Mouse (Mus musculus) megakaryocyte progenitor cell, adult 5-6 weeks (primary cell): ENCODE measurements around the gene Zkscan14. TPM values are rescaled to one million over a fixed set of nuclear protein-coding genes. Genes with fewer than 3 reads are reported as not detected.
A peak's percentile ranks its signal among the peaks of the same experiment; 100 is the strongest.
"Not testable (repeated sequence)": the region's sequence is repeated elsewhere in the genome, so short reads cannot be mapped to it uniquely, and the experiment has no call there.

Source experiments
- ATAC-seq: replicated peaks from 2 replicates; pipeline ENCODE4 v1.8.0; 2016; ENCODE audit warnings: mild to moderate bottlenecking, moderate TSS enrichment, inconsistent platforms; ENCODE audit not compliant: poor library complexity
- total RNA-seq, 2 experiments: library from RNA; stranded (forward) in 1 of 2; stranded (reverse) in 1 of 2; fragments of 157-497, 149-512 nt in 1 of 2; fragments of 200-1000 nt in 1 of 2; gene quantifications; 2 replicates each; pipeline versions ENCODE4 v1.2.3 to v1.2.4; 2015 to 2017

The Zkscan14 gene
- total RNA-seq (2015) (9.2 and 9.9 TPM in 2 replicates), total RNA-seq (2017) (27.6 and 30.1 TPM in 2 replicates)

- ATAC-seq = peak; percentile 61
Measured at GRCm38 (mm10) chr5:145201321-145201991, at the start of gene Zkscan14. Gene Zkscan14, minus strand, starts transcription at chr5:145201868.

GRCm38 (mm10) chr5:145249520-145249919 is 47.9 kb upstream of the Zkscan14 start:
- no peak for ATAC-seq

- peak; percentile 42 for ATAC-seq
Measured at GRCm38 (mm10) chr5:145234636-145235035, 33.0 kb upstream of the Zkscan14 start.

- ATAC-seq = peak; percentile 16
Measured at GRCm38 (mm10) chr5:145231893-145232411, 30.3 kb upstream of the Zkscan14 start.

- ATAC-seq = peak; percentile 88
Measured at GRCm38 (mm10) chr5:145231367-145231871, 29.8 kb upstream of the Zkscan14 start, which contains the start of gene Zfp655. Gene Zfp655, plus strand, starts transcription at chr5:145231715.

- ATAC-seq = no peak
Measured at GRCm38 (mm10) chr5:145230641-145231040, 29.0 kb upstream of the Zkscan14 start.

- not testable (repeated sequence) for ATAC-seq
Measured at GRCm38 (mm10) chr5:145229283-145229682, 27.6 kb upstream of the Zkscan14 start.

- ATAC-seq = no peak
Measured at GRCm38 (mm10) chr5:145226453-145226852, 24.8 kb upstream of the Zkscan14 start.

- no peak for ATAC-seq
Measured at GRCm38 (mm10) chr5:145223395-145223794, 21.7 kb upstream of the Zkscan14 start.

- ATAC-seq = no peak
Measured at GRCm38 (mm10) chr5:145222840-145223239, 21.2 kb upstream of the Zkscan14 start.

GRCm38 (mm10) chr5:145219981-145220380 is 18.3 kb upstream of the Zkscan14 start:
- no peak for ATAC-seq

GRCm38 (mm10) chr5:145218671-145219070 is 17.0 kb upstream of the Zkscan14 start:
- ATAC-seq = no peak

GRCm38 (mm10) chr5:145218206-145218605 is 16.5 kb upstream of the Zkscan14 start:
- no peak for ATAC-seq

GRCm38 (mm10) chr5:145217746-145218145 is 16.1 kb upstream of the Zkscan14 start:
- no peak for ATAC-seq

GRCm38 (mm10) chr5:145214679-145215078 is 13.0 kb upstream of the Zkscan14 start:
- ATAC-seq = peak; percentile 79

- ATAC-seq = 0 out of 2 replicates have a peak, but pooled peaks have one; percentile 20
Measured at GRCm38 (mm10) chr5:145213505-145213904, 11.8 kb upstream of the Zkscan14 start.

- no peak for ATAC-seq
Measured at GRCm38 (mm10) chr5:145212216-145212615, 10.5 kb upstream of the Zkscan14 start.

- ATAC-seq = no peak
Measured at GRCm38 (mm10) chr5:145211340-145211739, 9.7 kb upstream of the Zkscan14 start.

- ATAC-seq = not testable (repeated sequence)
Measured at GRCm38 (mm10) chr5:145208391-145208790, 6.7 kb upstream of the Zkscan14 start.

GRCm38 (mm10) chr5:145207954-145208353 is 6.3 kb upstream of the Zkscan14 start:
- ATAC-seq = no peak

GRCm38 (mm10) chr5:145207385-145207784 is 5.7 kb upstream of the Zkscan14 start:
- no peak for ATAC-seq

- ATAC-seq = no peak
Measured at GRCm38 (mm10) chr5:145205041-145205440, 3.4 kb upstream of the Zkscan14 start.
